Mouse (Mus musculus) lung, embryonic 14.5 days (tissue): ENCODE measurements around the gene Mst1r. TPM values are rescaled to one million over a fixed set of nuclear protein-coding genes. Genes with fewer than 3 reads are reported as not detected.

ENCODE experiments used
- ATAC-seq: fragments of 200-750 bp; cut with Nextera tagmentation; 2 replicates; pipeline ENCODE4 v1.8.0; 2017; ENCODE audit warnings: mild to moderate bottlenecking, moderate TSS enrichment, moderate library complexity; ENCODE audit not compliant: insufficient read depth
- DNase-seq: peaks from one replicate; pipeline ENCODE4 v3.0.0-alpha.2; 2015
- H3K27ac ChIP-seq: fragments of 300-500 bp; sonication (generic); 2 replicates; pipeline ENCODE4 v1.5.1; 2014; ENCODE audit warnings: low read depth, mild to moderate bottlenecking, moderate library complexity
- H3K27me3 ChIP-seq: fragments of 300-500 bp; sonication (generic); 2 replicates; pipeline ENCODE4 v1.6.1; 2014; ENCODE audit warnings: low read length, control low read depth; ENCODE audit not compliant: insufficient read depth
- H3K36me3 ChIP-seq: fragments of 300-500 bp; sonication (generic); 2 replicates; pipeline ENCODE4 v1.6.1; 2014; ENCODE audit warnings: control low read depth; ENCODE audit not compliant: insufficient read depth
- H3K4me1 ChIP-seq: fragments of 300-500 bp; sonication (generic); 2 replicates; pipeline ENCODE4 v1.6.1; 2014; ENCODE audit warnings: antibody characterized with exemption, control low read depth; ENCODE audit not compliant: insufficient read depth
- H3K4me2 ChIP-seq: fragments of 300-500 bp; sonication (generic); 2 replicates; pipeline ENCODE4 v1.6.1; 2014; ENCODE audit warnings: mild to moderate bottlenecking
- H3K4me3 ChIP-seq: fragments of 300-500 bp; sonication (generic); 2 replicates; pipeline ENCODE4 v1.5.1; 2014; ENCODE audit warnings: low read depth, low read length
- H3K9ac ChIP-seq: fragments of 300-500 bp; sonication (generic); 2 replicates; pipeline ENCODE4 v1.6.1; 2014
- H3K9me3 ChIP-seq: fragments of 300-500 bp; sonication (generic); 2 replicates; pipeline ENCODE4 v1.6.1; 2016; ENCODE audit warnings: low read depth, low read length, control low read depth
- CTCF ChIP-seq: IDR thresholded peaks from 2 replicates; pipeline ENCODE4 v1.5.1; 2016; ENCODE audit warnings: antibody characterized with exemption, low read depth
- WGBS: fragments of 180-500 bp; shearing (Covaris S2); extraction: QIAGEN DNeasy Blood & Tissue Kit; methylation state at CpG from one replicate; pipeline ENCODE4 v1.1.7; 2014; 5-methylcytosine and 5-hydroxymethylcytosine counted together
- polyA plus RNA-seq: library from polyadenylated mRNA; unstranded; fragments of >200 nt; fragmentation: Nextera tagmentation; extraction: Ambion mirVana; gene quantifications from 2 replicates; pipeline ENCODE4 v1.2.1, GENCODE M21; 2014

Mst1r gene
- polyA plus RNA-seq, 1 experiment from 2014 or later = 2.2 TPM

DNA sequence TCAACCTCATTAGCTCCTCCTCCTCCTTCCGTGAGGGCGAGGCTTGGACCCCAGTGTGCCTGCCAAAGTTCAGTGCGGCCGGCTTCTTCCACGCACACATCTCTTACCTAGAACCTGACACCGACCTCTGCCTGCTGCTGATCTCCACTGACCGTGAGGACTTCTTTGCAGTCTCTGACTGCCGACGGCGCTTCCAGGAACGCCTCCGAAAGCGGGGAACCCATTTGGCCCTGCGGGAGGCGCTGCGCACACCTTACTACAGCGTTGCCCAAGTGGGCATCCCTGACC, 5.1 kb upstream of the Mst1r start:
- no peak overlapping the region for H3K9ac ChIP-seq
- H3K4me1 ChIP-seq = peaks cover 6% of the 10 kb centered on the region
- H3K4me3 ChIP-seq = peak overlapping the region; percentile 19
- peak overlapping the region; percentile 61 for H3K4me2 ChIP-seq
- WGBS = 18% methylated on average over 17 of the region's 17 CpGs
- ATAC-seq (no peak), DNase-seq (no peak)
- 0 out of 2 replicates have a peak, but pooled peaks cover 3% of the 10 kb centered on the region for H3K36me3 ChIP-seq
- TF ChIP-seq CTCF = no peak
- H3K27ac ChIP-seq = no peak overlapping the region
- peaks cover 10% of the 10 kb centered on the region; the same call in 1 of the 2 replicates for H3K27me3 ChIP-seq
- H3K9me3 ChIP-seq = no peaks in the 10 kb centered on the region

DNA sequence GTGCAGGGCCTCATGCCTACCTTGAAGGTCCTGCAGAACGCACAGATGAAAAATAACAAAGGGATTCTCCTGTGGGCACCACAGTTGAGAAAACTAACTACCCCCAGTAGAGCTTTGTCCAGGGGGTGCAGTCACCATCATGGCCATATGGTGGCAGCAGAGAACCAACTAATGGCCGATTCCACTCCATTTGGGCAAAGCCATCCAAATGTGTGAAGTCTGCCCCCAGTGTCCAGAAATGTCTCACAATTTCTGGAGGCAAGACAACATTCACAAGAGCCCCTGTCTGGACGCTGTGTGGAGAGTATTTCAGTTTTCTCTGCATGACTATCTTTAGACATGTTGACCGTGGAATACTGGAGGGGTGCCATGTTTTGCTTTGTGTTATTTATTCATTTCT, 1.9 kb upstream of the Mst1r start:
- DNase-seq (peak; percentile 97), ATAC-seq (peak; percentile 33)
- peak; percentile 98 for TF ChIP-seq CTCF
- Histone ChIP-seq H3K9me3 (no peaks in the 10 kb centered on the region), H3K27me3 (peaks cover 10% of the 10 kb centered on the region; the same call in 1 of the 2 replicates), H3K4me3 (no peak overlapping the region), H3K36me3 (no peaks in the 10 kb centered on the region), H3K4me1 (peaks cover 21% of the 10 kb centered on the region), H3K27ac (0 out of 2 replicates have a peak overlapping the region, but pooled peaks have one; percentile 10), H3K9ac (no peak overlapping the region), H3K4me2 (no peak overlapping the region)
- 1% methylated on average over 4 of the region's 4 CpGs for WGBS

DNA sequence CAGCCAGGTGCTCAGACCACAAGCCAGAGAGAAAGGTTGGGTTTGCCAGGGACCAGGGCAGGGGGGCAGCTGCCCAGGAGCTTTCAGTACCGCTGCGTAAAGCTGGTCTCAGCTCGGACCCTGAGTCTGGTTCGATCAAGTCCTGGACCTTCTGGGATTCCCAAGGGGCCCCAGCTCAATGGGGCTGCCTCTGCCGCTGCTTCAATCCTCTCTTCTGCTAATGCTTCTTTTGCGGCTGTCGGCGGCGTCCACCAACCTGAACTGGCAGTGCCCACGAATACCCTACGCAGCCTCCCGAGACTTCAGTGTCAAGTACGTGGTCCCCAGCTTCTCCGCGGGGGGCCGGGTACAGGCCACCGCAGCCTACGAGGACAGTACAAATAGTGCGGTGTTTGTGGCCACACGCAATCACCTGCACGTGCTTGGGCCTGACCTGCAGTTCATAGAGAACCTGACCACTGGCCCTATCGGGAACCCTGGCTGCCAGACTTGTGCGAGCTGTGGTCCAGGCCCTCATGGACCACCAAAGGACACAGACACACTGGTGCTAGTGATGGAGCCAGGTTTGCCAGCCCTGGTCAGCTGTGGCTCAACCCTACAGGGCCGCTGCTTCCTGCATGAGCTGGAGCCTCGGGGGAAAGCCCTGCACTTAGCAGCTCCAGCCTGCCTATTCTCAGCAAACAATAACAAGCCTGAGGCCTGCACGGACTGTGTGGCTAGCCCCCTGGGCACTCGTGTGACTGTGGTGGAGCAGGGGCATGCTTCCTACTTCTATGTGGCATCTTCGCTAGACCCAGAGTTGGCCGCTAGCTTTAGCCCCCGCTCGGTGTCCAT, 511 bp downstream of the Mst1r start:
- ATAC-seq = no peak
- DNase-seq = peak; percentile 32
- H3K36me3 ChIP-seq = no peaks in the 10 kb centered on the region
- no peaks in the 10 kb centered on the region for H3K27me3 ChIP-seq
- H3K4me3 ChIP-seq = peak overlapping the region; percentile 36
- H3K9ac ChIP-seq = peak overlapping the region; percentile 62
- no peak overlapping the region; the same call in 1 of the 2 replicates for H3K27ac ChIP-seq
- WGBS = 42% methylated on average over 31 of the region's 31 CpGs
- H3K4me2 ChIP-seq = peak overlapping the region; percentile 67
- TF ChIP-seq CTCF = 0 out of 2 replicates have a peak, but pooled peaks have one; percentile 8
- no peaks in the 10 kb centered on the region for H3K9me3 ChIP-seq
- H3K4me1 ChIP-seq = peaks cover 24% of the 10 kb centered on the region

DNA sequence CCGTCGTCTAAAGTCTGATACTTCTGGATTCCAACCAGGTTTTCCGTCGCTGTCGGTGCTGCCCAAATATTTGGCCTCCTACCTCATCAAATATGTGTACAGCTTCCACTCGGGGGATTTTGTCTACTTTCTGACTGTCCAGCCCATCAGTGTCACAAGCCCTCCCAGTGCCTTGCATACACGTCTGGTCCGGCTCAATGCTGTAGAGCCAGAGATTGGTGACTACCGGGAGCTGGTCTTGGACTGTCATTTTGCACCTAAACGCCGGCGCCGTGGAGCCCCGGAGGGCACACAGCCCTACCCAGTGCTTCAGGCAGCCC, 1.1 kb downstream of the Mst1r start:
- H3K9ac ChIP-seq = peak overlapping the region; percentile 62; the same call in 1 of the 2 replicates
- 60% methylated on average over 14 of the region's 14 CpGs for WGBS
- DNase-seq (peak; percentile 24), ATAC-seq (no peak)
- no peaks in the 10 kb centered on the region for H3K27me3 ChIP-seq
- H3K4me1 ChIP-seq = peaks cover 24% of the 10 kb centered on the region
- peak overlapping the region; percentile 36 for H3K4me3 ChIP-seq
- no peak for TF ChIP-seq CTCF
- no peak overlapping the region for H3K27ac ChIP-seq
- H3K9me3 ChIP-seq = no peaks in the 10 kb centered on the region
- no peaks in the 10 kb centered on the region for H3K36me3 ChIP-seq
- H3K4me2 ChIP-seq = peak overlapping the region; percentile 67

DNA sequence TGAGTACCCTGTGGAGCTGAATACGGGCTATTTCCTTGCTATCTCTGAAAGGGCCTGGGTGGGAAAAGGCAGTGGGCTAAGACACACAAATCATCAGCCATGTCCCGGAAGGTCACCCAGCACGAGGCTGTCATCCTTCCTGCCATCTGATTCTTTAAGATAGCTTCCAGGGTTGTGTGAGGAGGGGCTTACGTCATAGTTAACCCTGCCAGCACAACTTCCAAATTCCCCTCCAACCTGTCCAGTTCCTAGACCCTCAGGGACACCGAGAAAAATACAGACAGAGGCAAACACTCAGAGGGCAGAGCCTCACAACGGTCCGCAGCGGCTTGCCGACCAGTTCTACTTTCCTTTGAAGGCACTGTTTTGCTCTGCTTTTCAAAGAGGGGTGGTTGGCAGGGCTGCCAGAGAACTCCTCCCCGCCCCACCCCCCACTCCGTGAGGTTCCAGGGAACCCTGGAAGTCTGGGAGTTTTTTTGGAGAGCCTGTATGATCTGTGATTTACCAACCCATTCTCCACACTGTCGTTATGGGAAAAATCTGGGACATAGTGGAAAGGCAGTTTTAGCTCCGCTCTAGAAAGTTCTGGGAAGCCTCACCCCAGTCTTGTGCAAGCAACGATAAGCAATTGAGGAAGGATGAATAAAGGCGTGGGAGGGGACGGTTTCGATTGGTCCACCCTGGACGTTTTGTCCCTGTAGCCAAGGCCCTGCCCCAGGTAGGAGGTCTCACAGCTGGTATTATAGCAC, 1.9 kb downstream of the Mst1r start:
- Histone ChIP-seq H3K27me3 (no peaks in the 10 kb centered on the region), H3K4me1 (peaks cover 24% of the 10 kb centered on the region), H3K9me3 (no peaks in the 10 kb centered on the region), H3K4me3 (peak overlapping the region; percentile 36), H3K4me2 (peak overlapping the region; percentile 67), H3K9ac (peak overlapping the region; percentile 34), H3K36me3 (no peaks in the 10 kb centered on the region), H3K27ac (no peak overlapping the region; the same call in 1 of the 2 replicates)
- 32% methylated on average over 18 of the region's 18 CpGs for WGBS
- DNase-seq (no peak), ATAC-seq (no peak)
- TF ChIP-seq CTCF = no peak

DNA sequence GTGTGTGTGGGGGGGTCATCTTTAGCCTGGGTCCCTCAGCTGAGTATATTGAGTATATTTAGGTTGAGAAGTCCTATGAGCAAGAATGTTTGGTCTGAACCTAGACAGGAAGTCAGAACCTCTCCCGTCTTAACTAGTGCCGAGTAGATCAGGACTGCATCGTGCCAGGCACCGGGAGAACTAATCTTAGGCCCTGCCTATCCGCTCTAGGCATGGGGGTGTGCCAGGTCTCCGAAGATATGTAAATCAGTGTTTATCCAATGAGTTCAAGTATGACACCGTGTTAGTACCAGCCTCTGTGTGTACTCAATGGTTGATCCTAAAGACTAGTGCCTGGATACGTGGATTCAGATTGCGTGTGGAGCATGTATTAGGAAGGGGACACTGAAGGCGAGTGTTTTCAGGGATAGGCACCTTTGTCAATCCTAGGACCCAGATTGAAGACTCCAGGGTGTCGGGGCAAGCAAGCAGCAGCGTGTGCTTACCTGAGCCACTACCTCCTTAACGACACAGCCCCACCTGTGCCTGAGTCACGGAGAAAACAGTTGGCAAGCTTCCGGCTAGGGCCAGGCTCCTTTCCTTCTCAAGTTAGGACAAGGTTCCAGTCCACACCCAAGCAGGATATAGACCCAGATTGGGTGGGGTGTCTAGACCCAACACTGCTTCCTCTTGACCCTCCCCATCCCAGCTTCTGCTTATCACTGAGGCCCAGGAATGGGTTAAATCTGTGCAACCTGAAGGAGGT, 3.5 kb downstream of the Mst1r start:
- Histone ChIP-seq H3K9me3 (no peaks in the 10 kb centered on the region), H3K4me3 (no peak overlapping the region), H3K27ac (no peak overlapping the region), H3K4me2 (peak overlapping the region; percentile 67), H3K27me3 (no peaks in the 10 kb centered on the region), H3K9ac (no peak overlapping the region), H3K4me1 (peaks cover 24% of the 10 kb centered on the region), H3K36me3 (no peaks in the 10 kb centered on the region)
- 76% methylated on average over 15 of the region's 15 CpGs for WGBS
- DNase-seq (no peak), ATAC-seq (no peak)
- TF ChIP-seq CTCF = no peak
